Mouse (Mus musculus) MEL (cell line): ENCODE measurements around the gene Tmem200c. TPM values are rescaled to one million over a fixed set of nuclear protein-coding genes. Genes with fewer than 3 reads are reported as not detected.
A peak's percentile ranks its signal among the peaks of the same experiment; 100 is the strongest.

Source experiments
- DNase-seq: peaks from one replicate; pipeline ENCODE4 v3.0.0; 2011; ENCODE audit warnings: low read depth, low spot score
- H3K27ac ChIP-seq: 2 replicates; pipeline ENCODE4 v1.5.1; 2012; ENCODE audit warnings: low read depth, mild to moderate bottlenecking, control low read depth, low read length, moderate library complexity; ENCODE audit not compliant: control insufficient read depth
- H3K27me3 ChIP-seq, 2 experiments: fragments of 150-350 bp in 1 of 2; sonication (generic) in 1 of 2; 2 replicates each; pipeline ENCODE4 v1.6.1; 2012; ENCODE audit warnings: low read length in 2 of 2, mild to moderate bottlenecking in 2 of 2, improper control_type of control experiment in 1 of 2, moderate library complexity in 1 of 2; ENCODE audit not compliant: insufficient read depth in 2 of 2, control insufficient read depth in 1 of 2
- H3K36me3 ChIP-seq, 2 experiments: 2 replicates each; pipeline ENCODE4 v1.6.1; 2012 to 2014; ENCODE audit warnings: low read length in 2 of 2, improper control_type of control experiment in 1 of 2, inconsistent platforms in 1 of 2, mild to moderate bottlenecking in 1 of 2; ENCODE audit not compliant: insufficient read depth in 2 of 2, control insufficient read depth in 1 of 2
- H3K4me1 ChIP-seq, 2 experiments: fragments of 150-350 bp in 1 of 2; sonication (generic) in 1 of 2; 2 replicates each; pipeline ENCODE4 v1.6.1; 2012; ENCODE audit warnings: low read length in 2 of 2, improper control_type of control experiment in 1 of 2, mild to moderate bottlenecking in 1 of 2; ENCODE audit not compliant: insufficient read depth in 2 of 2, control insufficient read depth in 1 of 2
- H3K4me3 ChIP-seq, 2 experiments: fragments of 150-350 bp in 1 of 2; sonication (generic) in 1 of 2; 2 replicates each; pipeline ENCODE4 v1.5.1; 2012; ENCODE audit warnings: low read depth in 2 of 2, low read length in 2 of 2, mild to moderate bottlenecking in 2 of 2, moderate library complexity in 2 of 2, control low read depth in 1 of 2, improper control_type of control experiment in 1 of 2; ENCODE audit not compliant: control insufficient read depth in 1 of 2, insufficient read depth in 1 of 2
- H3K79me2 ChIP-seq: 2 replicates; pipeline ENCODE4 v1.6.1; 2012; ENCODE audit warnings: mild to moderate bottlenecking, low read length, moderate library complexity; ENCODE audit not compliant: control insufficient read depth, poor library complexity, insufficient read depth
- H3K9ac ChIP-seq: 2 replicates; pipeline ENCODE4 v1.6.1; 2012; ENCODE audit warnings: low read depth, mild to moderate bottlenecking, control low read depth, low read length, moderate library complexity; ENCODE audit not compliant: control insufficient read depth, poor library complexity, severe bottlenecking
- H3K9me3 ChIP-seq: fragments of 150-350 bp; sonication (generic); replicated peaks from 2 replicates; pipeline ENCODE4 v1.6.1; 2012; ENCODE audit warnings: mild to moderate bottlenecking, low read length, improper control_type of control experiment, moderate library complexity; ENCODE audit not compliant: insufficient read depth
- BHLHE40 ChIP-seq: IDR thresholded peaks from 2 replicates; pipeline ENCODE4 v1.6.1; 2012; ENCODE audit warnings: low read depth, mild to moderate bottlenecking, inconsistent platforms, low read length, improper control_type of control experiment, borderline replicate concordance
- CHD1 ChIP-seq: IDR thresholded peaks from 2 replicates; pipeline ENCODE4 v1.6.1; 2012; ENCODE audit warnings: low read depth, mild to moderate bottlenecking, inconsistent platforms, low read length, improper control_type of control experiment
- CHD2 ChIP-seq: IDR thresholded peaks from 2 replicates; pipeline ENCODE4 v1.6.1; 2011; ENCODE audit warnings: low read length, improper control_type of control experiment
- CTCF ChIP-seq, 3 experiments: IDR thresholded peaks in 2 of 3; conservative IDR thresholded peaks in 1 of 3; 2 replicates each; pipeline ENCODE4 v1.5.1; 2011 to 2012; ENCODE audit warnings: low read length in 3 of 3, low read depth in 2 of 3, mild to moderate bottlenecking in 2 of 3, improper control_type of control experiment in 1 of 3, inconsistent platforms in 1 of 3, mixed read lengths in 1 of 3, moderate library complexity in 1 of 3; ENCODE audit not compliant: control insufficient read depth in 1 of 3, insufficient read depth in 1 of 3, poor library complexity in 1 of 3, severe bottlenecking in 1 of 3
- E2F4 ChIP-seq: IDR thresholded peaks from 2 replicates; pipeline ENCODE4 v1.6.1; 2011; ENCODE audit warnings: low read depth, low read length, improper control_type of control experiment, borderline replicate concordance
- ETS1 ChIP-seq: IDR thresholded peaks from 2 replicates; pipeline ENCODE4 v1.6.1; 2012; ENCODE audit warnings: low read depth, mild to moderate bottlenecking, inconsistent platforms, low read length, improper control_type of control experiment, moderate library complexity
- GABPA ChIP-seq: IDR thresholded peaks from 2 replicates; pipeline ENCODE4 v1.6.1; 2012; ENCODE audit warnings: low read depth, mild to moderate bottlenecking, inconsistent platforms, low read length, improper control_type of control experiment, moderate library complexity
- HCFC1 ChIP-seq: IDR thresholded peaks from 2 replicates; pipeline ENCODE4 v1.6.1; 2012; ENCODE audit warnings: low read depth, mild to moderate bottlenecking, inconsistent platforms, low read length, improper control_type of control experiment, moderate library complexity
- JUND ChIP-seq: IDR thresholded peaks from 2 replicates; pipeline ENCODE4 v1.6.1; 2011; ENCODE audit warnings: low read depth, mild to moderate bottlenecking, improper control_type of control experiment, low read length
- KAT2A ChIP-seq: conservative IDR thresholded peaks from 2 replicates; pipeline ENCODE4 v1.6.1; 2012; ENCODE audit warnings: low read depth, low read length, improper control_type of control experiment, inconsistent platforms
- MAFK ChIP-seq: IDR thresholded peaks from 2 replicates; pipeline ENCODE4 v1.6.1; 2011; ENCODE audit warnings: low read depth, mild to moderate bottlenecking, low read length, improper control_type of control experiment, borderline replicate concordance
- MAZ ChIP-seq: IDR thresholded peaks from 2 replicates; pipeline ENCODE4 v1.6.1; 2012; ENCODE audit warnings: low read depth, mild to moderate bottlenecking, inconsistent platforms, low read length, improper control_type of control experiment
- POLR2A ChIP-seq, 2 experiments: IDR thresholded peaks; 2 replicates each; pipeline ENCODE4 v1.6.1; 2011 to 2012; ENCODE audit warnings: low read length in 2 of 2, mild to moderate bottlenecking in 2 of 2, control low read depth in 1 of 2, improper control_type of control experiment in 1 of 2, low read depth in 1 of 2, moderate library complexity in 1 of 2; ENCODE audit not compliant: control insufficient read depth in 1 of 2, insufficient read depth in 1 of 2, poor library complexity in 1 of 2
- POLR2AphosphoS5 ChIP-seq: IDR thresholded peaks from 2 replicates; pipeline ENCODE4 v1.6.1; 2012; ENCODE audit warnings: low read depth, borderline replicate concordance, mild to moderate bottlenecking, inconsistent platforms, low read length, moderate library complexity, mixed read lengths
- RAD21 ChIP-seq: IDR thresholded peaks from 2 replicates; pipeline ENCODE4 v1.6.1; 2011; ENCODE audit warnings: mild to moderate bottlenecking, low read depth, low read length, improper control_type of control experiment
- RCOR1 ChIP-seq: IDR thresholded peaks from 2 replicates; pipeline ENCODE4 v1.6.1; 2012; ENCODE audit warnings: low read depth, mild to moderate bottlenecking, inconsistent platforms, low read length, improper control_type of control experiment
- TBP ChIP-seq: IDR thresholded peaks from 2 replicates; pipeline ENCODE4 v1.8.0; 2011; ENCODE audit warnings: low read depth, low read length, improper control_type of control experiment
- UBTF ChIP-seq: IDR thresholded peaks from 2 replicates; pipeline ENCODE4 v1.6.1; 2012; ENCODE audit warnings: low read depth, mild to moderate bottlenecking, inconsistent platforms, low read length, improper control_type of control experiment, moderate library complexity, borderline replicate concordance; ENCODE audit not compliant: insufficient read depth
- USF1 ChIP-seq: IDR thresholded peaks from 2 replicates; pipeline ENCODE4 v1.6.1; 2014; ENCODE audit warnings: low read depth, mild to moderate bottlenecking, inconsistent platforms, low read length, improper control_type of control experiment, moderate library complexity
- USF2 ChIP-seq, 2 experiments: IDR thresholded peaks; 2 replicates each; pipeline ENCODE4 v1.6.1; 2011 to 2012; ENCODE audit warnings: improper control_type of control experiment in 2 of 2, low read length in 2 of 2, borderline replicate concordance in 1 of 2, inconsistent platforms in 1 of 2, low read depth in 1 of 2, mild to moderate bottlenecking in 1 of 2; ENCODE audit not compliant: insufficient read depth in 1 of 2
- ZKSCAN1 ChIP-seq: IDR thresholded peaks from 2 replicates; pipeline ENCODE4 v1.6.1; 2012; ENCODE audit warnings: low read depth, mild to moderate bottlenecking, inconsistent platforms, low read length, improper control_type of control experiment, moderate library complexity
- ZNF384 ChIP-seq: IDR thresholded peaks from 2 replicates; pipeline ENCODE4 v1.6.1; 2012; ENCODE audit warnings: low read depth, mild to moderate bottlenecking, inconsistent platforms, low read length, improper control_type of control experiment
- polyA plus RNA-seq, 2 experiments: library from polyadenylated mRNA; stranded (reverse) in 1 of 2; unstranded in 1 of 2; fragments of >175 nt in 1 of 2; fragments of >200 nt in 1 of 2; gene quantifications; 2 replicates each; pipeline versions ENCODE4 v1.2.1 to v1.2.4; 2012; ENCODE audit warnings: low replicate concordance in 2 of 2, low read depth in 1 of 2; ENCODE audit not compliant: insufficient read length in 2 of 2, insufficient read depth in 1 of 2, missing spikeins in 1 of 2
- total RNA-seq: library from RNA; depleted of rRNA; stranded (reverse); fragments of 300-350 nt; gene quantifications from 2 replicates; pipeline ENCODE4 v1.2.3, GENCODE M21; 2012

Tmem200c gene
- total and polyA plus RNA-seq, 3 experiments: not detected

DNA sequence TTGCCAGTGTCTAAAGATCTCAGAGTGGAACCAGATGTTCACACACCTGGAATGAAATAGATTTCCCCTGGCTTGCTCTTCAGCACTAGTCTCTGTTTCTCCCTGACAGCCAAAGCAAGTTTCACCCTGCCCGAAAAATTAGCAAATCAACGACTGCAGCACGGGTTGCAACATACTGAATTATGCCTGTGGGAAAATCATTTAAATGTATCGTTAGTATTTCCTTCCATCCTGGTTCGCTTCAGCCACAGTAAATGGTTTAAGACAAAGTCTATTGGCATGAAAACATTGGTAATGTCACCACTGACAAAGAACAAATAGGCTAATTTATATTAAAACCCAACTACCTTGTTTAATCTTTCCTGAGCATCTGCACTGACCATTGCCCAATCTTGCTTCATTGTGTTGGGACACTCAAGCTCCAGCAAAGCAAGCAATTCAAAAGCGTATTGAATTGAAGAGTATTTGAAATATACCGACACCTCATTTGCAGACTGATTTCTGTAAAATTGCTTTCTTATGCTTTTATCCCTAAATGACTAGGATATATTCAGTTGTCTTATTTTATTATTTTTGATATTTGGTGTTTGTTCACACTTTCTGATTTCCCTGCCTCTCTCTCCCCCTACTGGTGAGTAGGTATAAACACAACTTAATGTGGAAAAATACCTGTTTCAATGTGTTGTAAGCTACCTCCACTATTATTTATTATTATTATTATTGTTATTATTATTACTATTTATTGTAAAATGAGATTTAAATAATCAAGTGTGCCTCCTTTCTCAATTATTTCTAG, 25.9 kb downstream of the Tmem200c start:
- Histone ChIP-seq H3K9me3 (no peaks in the 10 kb centered on the region), H3K36me3 (no peaks in the 10 kb centered on the region), H3K79me2 (no peaks in the 10 kb centered on the region), H3K4me1 (no peaks in the 10 kb centered on the region), H3K9ac (no peak overlapping the region), H3K27me3 (no peaks in the 10 kb centered on the region), H3K27ac (no peak overlapping the region), H3K4me3 (no peak overlapping the region)
- no peak for DNase-seq
- TF ChIP-seq RCOR1: no peak
- TF ChIP-seq USF2 (IDR thresholded peaks at IDR 0.05; ENCODE audit: borderline replicate concordance in 1 of 2, insufficient read depth in 1 of 2, low read depth in 1 of 2, low read length in 2 of 2): no peak
- TF ChIP-seq CTCF (IDR thresholded peaks at IDR 0.05 in 2 of 3, conservative IDR thresholded peaks at IDR 0.05 in 1 of 3; ENCODE audit: control insufficient read depth in 1 of 3, insufficient read depth in 1 of 3, low read depth in 2 of 3, low read length in 3 of 3, poor library complexity in 1 of 3, severe bottlenecking in 1 of 3): peak in 1 of 3 experiments; percentile 16; a peak in 1 of 6 replicates
- no peak for TF ChIP-seq USF1
- TF ChIP-seq MAFK: no peak
- peak; percentile 21 for TF ChIP-seq RAD21
- TF ChIP-seq CHD1: no peak

DNA sequence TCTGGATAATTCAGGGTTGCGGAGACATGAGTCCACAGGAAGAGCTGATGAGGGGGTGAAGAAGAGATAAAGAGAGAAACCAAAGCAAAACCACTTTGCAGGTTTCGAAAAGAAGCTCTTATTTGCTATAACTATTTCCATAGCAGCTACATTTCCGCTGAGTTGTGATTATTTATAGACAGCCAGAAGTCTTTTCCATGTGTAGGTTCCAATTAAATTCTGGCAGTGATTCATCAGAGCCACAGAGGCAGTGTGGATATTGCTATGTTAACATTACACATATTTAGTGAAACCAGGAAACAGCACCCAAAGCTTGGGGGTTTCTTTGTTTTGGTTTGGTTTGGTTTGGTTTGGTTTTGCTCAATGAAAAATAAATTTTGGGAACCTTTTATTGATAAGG, 37.8 kb downstream of the Tmem200c start:
- Histone ChIP-seq H3K79me2 (no peaks in the 10 kb centered on the region), H3K4me1 (no peaks in the 10 kb centered on the region), H3K27me3 (no peaks in the 10 kb centered on the region), H3K9me3 (no peaks in the 10 kb centered on the region), H3K27ac (no peak overlapping the region), H3K4me3 (no peak overlapping the region), H3K36me3 (no peaks in the 10 kb centered on the region), H3K9ac (no peak overlapping the region)
- no peak for TF ChIP-seq MAZ
- no peak for TF ChIP-seq KAT2A
- TF ChIP-seq USF2 (IDR thresholded peaks at IDR 0.05; ENCODE audit: borderline replicate concordance in 1 of 2, insufficient read depth in 1 of 2, low read depth in 1 of 2, low read length in 2 of 2): no peak
- TF ChIP-seq HCFC1: no peak
- TF ChIP-seq JUND: no peak
- no peak for DNase-seq

DNA sequence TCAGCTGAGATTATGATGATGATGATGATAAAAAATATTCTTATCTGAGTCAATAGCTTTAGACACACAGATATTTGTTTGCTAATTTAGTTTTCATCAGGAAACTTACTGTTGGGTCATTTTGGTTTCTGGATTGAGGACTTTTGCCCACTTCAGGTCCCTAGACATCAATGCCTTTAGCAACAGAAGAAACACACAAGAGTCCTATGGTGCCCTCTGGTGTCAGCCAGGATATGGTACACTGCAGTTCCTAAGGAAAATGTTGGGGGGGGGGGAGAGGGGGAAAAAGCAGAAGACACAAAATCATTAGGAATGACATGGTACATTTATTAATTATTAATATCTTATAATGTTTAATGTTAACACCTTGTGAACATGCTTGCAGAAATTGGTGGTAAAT, 42.0 kb downstream of the Tmem200c start:
- no peak for DNase-seq
- H3K4me1 ChIP-seq: no peaks in the 10 kb centered on the region
- no peak overlapping the region for H3K9ac ChIP-seq
- no peaks in the 10 kb centered on the region for H3K36me3 ChIP-seq
- H3K27ac ChIP-seq: no peak overlapping the region
- TF ChIP-seq CTCF (IDR thresholded peaks at IDR 0.05 in 2 of 3, conservative IDR thresholded peaks at IDR 0.05 in 1 of 3; ENCODE audit: control insufficient read depth in 1 of 3, insufficient read depth in 1 of 3, low read depth in 2 of 3, low read length in 3 of 3, poor library complexity in 1 of 3, severe bottlenecking in 1 of 3) (no peak), MAZ (no peak), UBTF (no peak), E2F4 (no peak), USF2 (IDR thresholded peaks at IDR 0.05; ENCODE audit: borderline replicate concordance in 1 of 2, insufficient read depth in 1 of 2, low read depth in 1 of 2, low read length in 2 of 2) (no peak), KAT2A (no peak), CHD2 (no peak), ZKSCAN1 (no peak), ETS1 (no peak), USF1 (no peak), POLR2A (IDR thresholded peaks at IDR 0.05; ENCODE audit: control insufficient read depth in 1 of 2, insufficient read depth in 1 of 2, low read depth in 1 of 2, low read length in 2 of 2, poor library complexity in 1 of 2) (no peak), CHD1 (no peak), ZNF384 (no peak), POLR2AphosphoS5 (no peak), GABPA (no peak), JUND (no peak), TBP (no peak), BHLHE40 (no peak)
- TF ChIP-seq, all 39 proteins: peak for 0
- Histone ChIP-seq H3K4me3 (no peak overlapping the region), H3K9me3 (no peaks in the 10 kb centered on the region), H3K27me3 (no peaks in the 10 kb centered on the region), H3K79me2 (no peaks in the 10 kb centered on the region)
